Mouse (Mus musculus): ENCODE data around the gene Ubac2. TPM values are rescaled to one million over a fixed set of nuclear protein-coding genes. Genes with fewer than 3 reads are reported as not detected.

Ubac2 gene
- polyA plus RNA-seq, 1 experiment: 102 TPM

DNA sequence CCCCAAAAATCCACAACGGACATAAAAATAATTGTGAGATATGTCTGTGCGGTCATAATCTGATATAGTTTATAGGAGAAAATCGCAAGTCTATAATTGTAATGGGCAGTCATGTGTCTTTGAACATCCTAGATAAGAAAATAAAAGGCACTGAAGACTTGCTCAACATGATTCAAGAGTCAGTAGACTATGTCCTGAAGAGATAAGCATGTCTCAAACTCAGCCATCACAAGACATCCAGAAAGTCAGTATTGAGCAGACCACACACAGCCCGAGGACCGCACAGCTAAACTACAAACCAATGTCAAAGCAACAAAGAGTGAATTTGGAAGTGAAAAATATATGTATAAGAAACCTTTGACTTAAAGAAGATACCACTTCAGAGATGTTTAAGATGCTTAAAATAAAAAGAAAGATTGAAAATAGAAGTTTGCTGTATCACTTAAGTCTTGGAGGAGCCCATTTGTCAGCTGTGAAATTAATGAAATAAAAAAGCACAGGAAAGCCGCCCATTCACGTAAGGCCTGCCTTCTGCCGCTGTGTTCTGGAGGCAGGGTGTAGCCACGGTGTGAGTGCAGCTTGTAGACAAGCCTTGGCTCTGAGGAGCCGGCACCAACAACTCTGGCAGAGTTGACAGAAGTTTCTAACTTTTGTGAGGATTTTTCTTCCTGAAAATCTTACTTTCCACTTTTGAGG is 78.9 kb downstream of the Ubac2 start:
- H3K36me3 ChIP-seq (ENCODE audit: control insufficient read depth, insufficient read depth, low read length): no peaks in the 10 kb centered on the region
- no peak for DNase-seq
- H3K4me1 ChIP-seq (replicated peaks; ENCODE audit: control insufficient read depth, insufficient read depth, low read length): peaks cover 51% of the 10 kb centered on the region
- no peak overlapping the region for H3K4me3 ChIP-seq (ENCODE audit: control insufficient read depth, insufficient read depth, low read length)
- TF ChIP-seq CTCF (IDR thresholded peaks at IDR 0.05; ENCODE audit: borderline replicate concordance, control insufficient read depth, extremely low read depth, insufficient read depth, low read length, poor library complexity) (no peak), POLR2A (IDR thresholded peaks at IDR 0.05; ENCODE audit: control insufficient read depth, extremely low read depth, insufficient read depth, low read length, poor library complexity) (no peak)
- H3K27me3 ChIP-seq (ENCODE audit: control insufficient read depth, insufficient read depth, low read length): no peaks in the 10 kb centered on the region
- no peak overlapping the region for H3K27ac ChIP-seq (ENCODE audit: control insufficient read depth, insufficient read depth, low read length)
- WGBS: 91% methylated on average over 10 of the region's 10 CpGs

- WGBS: 43% methylated on average over 3 of the region's 3 CpGs
- no peak overlapping the region for H3K4me3 ChIP-seq (ENCODE audit: control insufficient read depth, insufficient read depth, low read length)
- no peaks in the 10 kb centered on the region for H3K27me3 ChIP-seq (ENCODE audit: control insufficient read depth, insufficient read depth, low read length)
- TF ChIP-seq CTCF (IDR thresholded peaks at IDR 0.05; ENCODE audit: borderline replicate concordance, control insufficient read depth, extremely low read depth, insufficient read depth, low read length, poor library complexity) (no peak), POLR2A (IDR thresholded peaks at IDR 0.05; ENCODE audit: control insufficient read depth, extremely low read depth, insufficient read depth, low read length, poor library complexity) (no peak)
- DNase-seq: no peak
- H3K4me1 ChIP-seq (replicated peaks; ENCODE audit: control insufficient read depth, insufficient read depth, low read length): peaks cover 50% of the 10 kb centered on the region
- no peak overlapping the region for H3K27ac ChIP-seq (ENCODE audit: control insufficient read depth, insufficient read depth, low read length)
- no peaks in the 10 kb centered on the region for H3K36me3 ChIP-seq (ENCODE audit: control insufficient read depth, insufficient read depth, low read length)
Measured at GRCm38 (mm10) chr14:121958041-121958750, 79.8 kb downstream of the Ubac2 start.

DNA sequence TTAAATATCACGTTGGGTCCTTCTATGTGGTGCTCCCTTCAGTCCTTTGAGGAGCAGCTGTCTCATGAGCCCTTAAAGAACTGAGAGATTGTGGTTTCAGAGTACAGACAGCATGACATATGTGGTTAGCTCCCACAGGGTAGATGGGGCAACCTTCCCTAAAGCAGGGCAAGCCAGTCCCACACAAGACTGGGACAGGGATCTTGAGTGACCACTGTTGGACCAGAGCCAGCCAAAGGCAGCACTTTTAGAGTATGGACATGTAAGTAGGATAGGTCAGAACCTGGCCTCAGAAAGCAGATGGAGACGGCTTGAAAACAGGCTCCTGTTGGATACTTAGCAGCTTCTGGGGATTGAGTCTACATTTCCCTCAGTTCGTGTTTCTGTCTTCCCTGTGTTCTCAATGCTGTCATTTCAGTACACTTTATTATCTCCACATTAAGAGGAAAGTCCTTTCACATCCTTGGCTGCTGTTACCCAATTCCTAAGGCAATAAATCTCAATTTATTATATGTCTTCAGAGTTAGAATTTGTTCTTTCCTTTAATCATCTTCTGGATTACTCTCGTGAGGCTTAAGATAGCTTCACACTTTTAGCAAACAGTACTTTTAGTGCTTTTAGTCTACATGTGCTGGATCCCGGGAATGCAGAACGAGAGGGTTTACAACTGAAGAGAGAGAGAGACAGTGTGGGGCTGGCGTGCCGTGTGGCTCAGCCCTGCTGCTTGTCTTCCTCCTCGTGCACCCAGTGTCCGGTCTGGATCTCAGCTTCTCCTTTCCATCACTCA is 80.5 kb downstream of the Ubac2 start:
- no peak for TF ChIP-seq CTCF (IDR thresholded peaks at IDR 0.05; ENCODE audit: borderline replicate concordance, control insufficient read depth, extremely low read depth, insufficient read depth, low read length, poor library complexity)
- Histone ChIP-seq H3K4me3 (ENCODE audit: control insufficient read depth, insufficient read depth, low read length) (no peak overlapping the region), H3K4me1 (replicated peaks; ENCODE audit: control insufficient read depth, insufficient read depth, low read length) (peaks cover 50% of the 10 kb centered on the region), H3K27me3 (ENCODE audit: control insufficient read depth, insufficient read depth, low read length) (no peaks in the 10 kb centered on the region), H3K27ac (ENCODE audit: control insufficient read depth, insufficient read depth, low read length) (no peak overlapping the region), H3K36me3 (ENCODE audit: control insufficient read depth, insufficient read depth, low read length) (no peaks in the 10 kb centered on the region)
- no peak for DNase-seq
- WGBS: 62% methylated on average over 10 of the region's 10 CpGs

GRCm38 (mm10) chr14:121959538-121959980 is 81.1 kb downstream of the Ubac2 start:
- DNase-seq: no peak
- peaks cover 45% of the 10 kb centered on the region for H3K4me1 ChIP-seq (replicated peaks; ENCODE audit: control insufficient read depth, insufficient read depth, low read length)
- TF ChIP-seq CTCF (IDR thresholded peaks at IDR 0.05; ENCODE audit: borderline replicate concordance, control insufficient read depth, extremely low read depth, insufficient read depth, low read length, poor library complexity) (no peak), POLR2A (IDR thresholded peaks at IDR 0.05; ENCODE audit: control insufficient read depth, extremely low read depth, insufficient read depth, low read length, poor library complexity) (no peak)
- H3K4me3 ChIP-seq (ENCODE audit: control insufficient read depth, insufficient read depth, low read length): no peak overlapping the region
- 92% methylated on average over 3 of the region's 3 CpGs for WGBS
- no peak overlapping the region for H3K27ac ChIP-seq (ENCODE audit: control insufficient read depth, insufficient read depth, low read length)
- H3K27me3 ChIP-seq (ENCODE audit: control insufficient read depth, insufficient read depth, low read length): no peaks in the 10 kb centered on the region
- no peaks in the 10 kb centered on the region for H3K36me3 ChIP-seq (ENCODE audit: control insufficient read depth, insufficient read depth, low read length)

DNA sequence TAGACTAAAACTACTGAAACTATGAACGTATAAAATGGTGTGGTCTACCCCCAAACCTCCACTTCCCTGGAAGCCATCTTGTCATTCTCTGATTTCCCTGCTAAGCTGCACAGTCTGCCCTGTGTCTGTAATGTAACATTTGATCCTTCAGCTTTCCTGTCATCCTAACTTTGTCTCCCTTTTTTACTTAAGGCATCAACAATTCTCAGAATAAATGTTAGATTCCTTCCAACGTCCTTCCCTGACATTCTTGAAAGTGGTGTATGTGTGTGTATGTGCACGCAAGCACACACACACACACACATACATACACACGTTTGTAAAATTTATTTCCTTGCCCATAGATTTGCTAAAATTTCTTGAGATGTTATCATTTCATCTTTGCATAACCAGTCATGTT is 81.6 kb downstream of the Ubac2 start:
- Histone ChIP-seq H3K4me3 (ENCODE audit: control insufficient read depth, insufficient read depth, low read length) (no peak overlapping the region), H3K4me1 (replicated peaks; ENCODE audit: control insufficient read depth, insufficient read depth, low read length) (peaks cover 41% of the 10 kb centered on the region), H3K36me3 (ENCODE audit: control insufficient read depth, insufficient read depth, low read length) (no peaks in the 10 kb centered on the region), H3K27ac (ENCODE audit: control insufficient read depth, insufficient read depth, low read length) (no peak overlapping the region), H3K27me3 (ENCODE audit: control insufficient read depth, insufficient read depth, low read length) (no peaks in the 10 kb centered on the region)
- TF ChIP-seq CTCF (IDR thresholded peaks at IDR 0.05; ENCODE audit: borderline replicate concordance, control insufficient read depth, extremely low read depth, insufficient read depth, low read length, poor library complexity) (no peak), POLR2A (IDR thresholded peaks at IDR 0.05; ENCODE audit: control insufficient read depth, extremely low read depth, insufficient read depth, low read length, poor library complexity) (no peak)
- no peak for DNase-seq
- WGBS: 82% methylated on average over 4 of the region's 4 CpGs

DNA sequence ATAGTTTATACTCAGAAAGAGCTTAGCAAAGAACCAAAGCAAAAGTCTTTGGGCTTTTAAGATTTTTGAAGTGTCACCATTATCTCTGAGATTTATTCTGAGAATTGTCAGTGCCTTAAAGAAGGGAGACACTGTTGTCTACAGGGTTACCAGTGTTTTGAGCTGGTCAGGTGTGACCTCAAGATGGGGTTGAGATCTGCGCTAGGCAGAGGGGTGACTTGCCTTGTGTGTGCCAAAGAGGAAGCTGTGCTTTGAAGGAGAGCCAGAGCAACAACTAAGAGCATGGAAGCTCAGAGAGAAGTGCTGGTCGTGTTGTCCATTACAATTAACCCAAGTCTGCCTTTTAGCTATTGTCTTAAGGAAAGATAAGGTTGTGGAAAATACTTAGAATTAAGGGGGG is 82.1 kb downstream of the Ubac2 start:
- H3K4me3 ChIP-seq (ENCODE audit: control insufficient read depth, insufficient read depth, low read length): no peak overlapping the region
- WGBS: 35% methylated on average over 2 of the region's 2 CpGs
- TF ChIP-seq POLR2A (IDR thresholded peaks at IDR 0.05; ENCODE audit: control insufficient read depth, extremely low read depth, insufficient read depth, low read length, poor library complexity) (no peak), CTCF (IDR thresholded peaks at IDR 0.05; ENCODE audit: borderline replicate concordance, control insufficient read depth, extremely low read depth, insufficient read depth, low read length, poor library complexity) (no peak)
- peaks cover 41% of the 10 kb centered on the region for H3K4me1 ChIP-seq (replicated peaks; ENCODE audit: control insufficient read depth, insufficient read depth, low read length)
- H3K27me3 ChIP-seq (ENCODE audit: control insufficient read depth, insufficient read depth, low read length): no peaks in the 10 kb centered on the region
- H3K27ac ChIP-seq (ENCODE audit: control insufficient read depth, insufficient read depth, low read length): no peak overlapping the region
- no peak for DNase-seq
- no peaks in the 10 kb centered on the region for H3K36me3 ChIP-seq (ENCODE audit: control insufficient read depth, insufficient read depth, low read length)

All from thymus, adult 2 months (tissue).